Mouse (Mus musculus): ENCODE data around the gene Emilin2. TPM values are rescaled to one million over a fixed set of nuclear protein-coding genes. Genes with fewer than 3 reads are reported as not detected.
"Not testable (repeated sequence)": the region's sequence is repeated elsewhere in the genome, so short reads cannot be mapped to it uniquely, and the experiment has no call there.

Emilin2 gene
- total RNA-seq (2021): 1 to 10 TPM; 2.5 to 4.1 TPM
- long read RNA-seq, experiment 1, partial matches to known transcripts: 0 of 2 reads
- long read RNA-seq, experiment 1, other reads (novel, unspliced or antisense): 0 of 2 reads
- long read RNA-seq, experiment 2, partial matches to known transcripts: 1 of 4 reads
- long read RNA-seq, experiment 2, other reads (novel, unspliced or antisense): 1 of 4 reads

DNA sequence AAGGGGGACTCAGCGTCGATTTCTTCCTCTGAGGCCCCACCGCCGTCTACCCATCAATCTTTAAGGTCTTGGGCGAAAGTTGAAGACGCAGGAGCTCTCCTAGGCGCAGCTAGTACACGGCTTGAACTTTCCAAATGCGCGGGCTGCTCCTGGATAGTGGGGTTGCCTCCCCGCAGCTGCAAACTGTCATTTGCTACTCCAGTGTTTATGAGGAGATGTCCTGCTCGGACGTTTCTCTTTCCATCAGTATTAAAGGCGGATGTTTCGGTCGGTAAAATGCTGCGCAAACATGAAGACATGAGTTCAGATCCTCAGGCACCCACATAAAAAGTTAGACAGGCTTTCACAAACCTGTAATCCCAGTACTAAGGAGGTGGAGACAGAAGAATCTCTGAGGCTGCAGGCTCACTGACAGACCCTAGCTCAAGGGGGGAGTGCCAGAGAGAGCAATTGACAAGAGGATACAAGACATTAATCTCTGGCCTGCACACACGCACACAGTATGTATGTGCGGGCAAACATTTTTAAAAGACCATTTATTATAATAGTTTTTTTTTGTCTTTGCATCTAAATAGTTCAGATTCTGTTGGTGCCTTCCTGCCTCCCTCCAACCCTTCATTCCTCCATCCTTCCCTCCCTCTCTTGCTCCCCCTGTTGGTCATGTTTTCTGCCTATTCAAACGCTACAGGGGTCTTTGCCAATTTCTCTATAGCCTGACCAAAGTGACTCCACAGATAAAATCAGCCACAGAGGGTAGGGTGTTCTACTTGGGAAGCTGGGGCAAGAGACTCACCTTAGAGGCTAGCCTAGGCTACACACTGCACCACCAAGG lies at the start of gene Emilin2:
Gene Emilin2, minus strand, starts transcription at position 639 of the 832 bp plus-strand sequence.
- DNase-seq (ENCODE audit: low spot score in 2 of 2): no peak

DNA sequence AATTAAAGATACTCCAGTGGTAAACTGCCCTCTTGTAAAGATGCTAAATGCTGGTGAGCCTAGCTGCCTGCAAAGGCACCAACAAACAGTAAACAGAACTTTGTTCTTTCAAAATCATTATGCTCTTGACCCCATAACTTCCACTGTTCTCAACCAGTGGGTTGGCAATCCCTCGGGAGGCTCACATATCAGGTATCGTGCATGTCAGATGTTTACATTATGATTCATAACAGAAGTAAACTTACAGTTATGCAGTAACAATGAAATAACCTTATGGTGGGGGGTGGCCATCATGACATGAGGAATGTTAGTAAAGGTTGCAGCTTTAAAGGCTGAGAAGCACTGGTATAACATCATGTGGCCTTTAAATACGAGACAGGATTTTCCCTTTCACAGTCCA lies 43.7 kb upstream of the Emilin2 start:
- no peak for DNase-seq (ENCODE audit: low spot score in 2 of 2)

DNA sequence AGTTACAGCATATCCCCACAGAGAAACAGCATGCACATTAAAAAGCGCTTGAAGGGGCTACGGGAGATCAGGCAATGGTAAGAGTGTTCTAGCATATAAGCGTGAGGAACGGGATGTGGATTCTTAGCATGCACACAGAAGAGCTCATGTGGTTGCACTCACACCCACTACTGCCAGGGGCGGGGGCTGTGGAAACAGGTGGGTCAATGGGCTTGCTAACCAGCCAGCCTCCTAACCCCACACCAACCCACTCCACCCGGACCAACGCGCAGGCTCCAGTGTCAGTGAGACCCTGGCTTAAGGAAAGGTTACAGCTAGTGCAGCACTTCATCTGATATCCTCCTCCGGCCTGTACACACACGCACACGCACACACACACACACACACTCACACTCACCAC lies 42.4 kb upstream of the Emilin2 start:
- DNase-seq (ENCODE audit: low spot score in 2 of 2): no peak

DNA sequence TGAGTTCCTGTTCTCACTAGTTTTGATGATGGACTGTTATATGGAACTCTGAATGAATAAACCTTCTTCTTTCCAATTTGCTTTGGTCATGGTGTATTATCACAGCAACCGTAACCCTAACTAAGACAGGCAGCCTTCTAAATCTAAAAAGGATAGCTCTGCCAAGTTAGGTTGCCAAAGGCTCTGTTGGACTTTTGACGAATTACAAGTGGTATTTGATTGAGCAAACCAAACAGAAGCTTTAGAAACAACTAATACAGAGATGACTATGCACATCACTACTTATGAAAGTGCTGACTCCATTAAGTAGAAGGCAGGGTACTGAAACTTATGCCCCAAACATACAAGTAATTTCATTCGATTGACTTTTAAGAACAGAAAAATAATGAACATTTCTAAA lies 36.4 kb upstream of the Emilin2 start:
- DNase-seq (ENCODE audit: low spot score in 2 of 2): peak in 1 of 2 experiments; percentile 7

DNA sequence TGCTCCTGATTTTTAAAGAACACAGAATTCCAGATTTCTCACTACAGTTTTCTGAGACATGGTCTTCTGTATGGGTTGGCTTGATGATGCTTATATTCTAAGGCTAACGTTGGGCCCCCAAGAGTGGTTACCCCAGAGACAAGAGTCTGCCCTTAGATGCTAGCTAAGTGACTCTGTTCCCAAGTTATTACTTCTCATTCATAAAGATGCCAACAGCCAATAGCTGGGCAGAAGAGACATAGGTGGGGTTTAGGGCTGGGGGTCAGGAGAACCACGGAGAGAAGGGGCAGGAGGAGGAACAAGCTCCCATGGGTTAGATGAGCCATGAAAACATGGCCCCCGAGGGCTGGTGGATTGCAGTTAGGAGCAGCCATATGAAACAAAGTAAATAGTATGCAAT lies 30.2 kb upstream of the Emilin2 start:
- no peak for DNase-seq (ENCODE audit: low spot score in 2 of 2)

DNA sequence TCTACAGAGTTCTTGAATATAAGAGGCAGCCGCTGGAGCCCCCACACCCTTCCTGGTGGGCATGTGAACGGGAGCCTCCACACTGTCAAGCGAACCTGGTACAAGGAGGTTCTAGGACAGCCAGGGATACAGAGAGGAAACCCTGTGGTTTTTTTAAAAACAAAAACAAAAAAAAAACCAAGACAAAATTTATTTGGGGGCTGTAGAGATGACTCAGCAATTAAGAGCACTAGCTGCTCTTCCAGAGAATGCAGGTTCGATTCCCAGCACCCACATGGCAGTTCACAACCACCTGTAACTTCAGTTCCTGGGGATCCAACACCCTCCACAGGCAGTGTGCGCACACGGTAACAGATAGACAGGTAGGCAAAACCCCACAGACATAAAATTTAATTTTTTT lies 26.8 kb upstream of the Emilin2 start:
- no peak for DNase-seq (ENCODE audit: low spot score in 2 of 2)

DNA sequence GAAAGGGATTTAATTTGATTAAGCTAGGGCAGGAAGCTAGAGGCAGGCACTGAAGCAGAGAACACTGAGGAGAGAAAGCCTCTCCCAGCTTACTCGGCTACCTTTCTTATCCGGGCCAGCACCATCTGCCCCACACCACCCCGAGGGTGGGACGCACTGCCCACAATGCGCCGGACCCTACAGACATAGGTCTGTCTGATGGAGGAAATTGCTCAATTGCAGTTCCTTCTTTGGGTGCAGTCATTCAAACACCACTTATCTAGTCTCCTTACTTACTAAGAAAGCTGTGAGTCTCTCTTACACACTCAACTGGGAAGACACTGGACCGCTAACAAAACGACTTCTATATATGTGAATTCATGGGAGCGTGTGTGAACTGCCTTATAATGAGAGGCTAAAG lies 25.8 kb upstream of the Emilin2 start:
- DNase-seq (ENCODE audit: low spot score in 2 of 2): no peak

DNA sequence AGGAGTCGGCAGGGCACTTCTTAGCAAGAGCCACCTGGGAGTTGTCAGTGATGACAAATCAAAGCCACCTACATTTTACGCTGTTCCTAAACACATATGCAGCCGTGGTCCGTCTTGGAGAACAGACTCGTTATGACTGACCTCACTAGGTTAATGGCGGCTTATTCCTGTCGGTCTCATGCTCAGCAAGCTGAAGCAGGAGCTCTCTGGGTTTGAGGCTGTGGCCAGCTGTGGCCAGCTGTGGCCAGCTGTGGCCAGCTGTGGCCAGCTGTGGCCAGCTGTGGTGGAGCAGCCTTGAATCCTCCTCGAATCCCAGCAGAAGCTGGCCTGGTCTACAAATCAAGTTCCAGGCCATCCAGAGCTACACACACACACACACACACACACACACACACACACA lies 24.6 kb upstream of the Emilin2 start:
- DNase-seq (ENCODE audit: low spot score in 2 of 2): no peak

DNA sequence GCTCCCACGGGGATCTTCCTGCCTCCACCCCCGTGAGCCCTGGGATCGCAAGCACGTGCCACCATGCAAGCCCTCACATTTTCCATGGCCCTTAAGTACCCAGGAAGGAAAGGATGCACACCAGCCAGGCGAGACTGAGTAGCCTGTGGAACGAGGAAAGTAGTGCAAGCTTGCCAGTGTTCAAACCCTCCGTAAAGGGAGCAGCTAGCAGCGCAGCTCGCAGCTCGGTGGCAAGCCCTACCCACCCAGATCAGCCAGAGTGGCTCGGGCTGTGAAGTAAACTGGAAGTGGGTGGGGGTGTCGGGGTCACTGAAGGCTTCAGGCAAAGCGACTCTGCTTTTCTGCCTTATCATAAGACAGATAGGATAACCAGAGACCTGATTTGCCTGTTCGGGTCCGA lies 20.5 kb upstream of the Emilin2 start:
- no peak for DNase-seq (ENCODE audit: low spot score in 2 of 2)

DNA sequence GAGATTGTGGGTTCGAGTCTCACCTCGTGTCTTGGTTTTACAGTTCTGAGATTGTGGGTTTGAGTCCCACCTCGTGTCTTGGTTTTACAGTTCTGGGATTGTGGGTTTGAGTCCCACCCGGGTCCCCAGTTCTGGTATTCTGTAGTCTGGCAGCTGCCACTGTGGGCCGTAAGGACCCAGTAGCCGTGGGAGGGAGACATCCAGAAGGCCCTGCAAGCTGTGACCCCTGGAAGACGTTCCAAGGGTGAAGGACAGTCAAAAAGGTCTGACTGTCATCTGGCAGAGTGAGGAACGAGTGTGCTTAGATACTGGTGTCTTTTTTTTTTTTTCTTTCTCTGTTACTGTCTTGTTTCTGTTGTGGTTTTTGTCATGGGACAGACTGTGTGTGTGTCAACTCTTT lies 9.0 kb upstream of the Emilin2 start:
- not testable (repeated sequence) for DNase-seq (ENCODE audit: low spot score in 2 of 2)

DNA sequence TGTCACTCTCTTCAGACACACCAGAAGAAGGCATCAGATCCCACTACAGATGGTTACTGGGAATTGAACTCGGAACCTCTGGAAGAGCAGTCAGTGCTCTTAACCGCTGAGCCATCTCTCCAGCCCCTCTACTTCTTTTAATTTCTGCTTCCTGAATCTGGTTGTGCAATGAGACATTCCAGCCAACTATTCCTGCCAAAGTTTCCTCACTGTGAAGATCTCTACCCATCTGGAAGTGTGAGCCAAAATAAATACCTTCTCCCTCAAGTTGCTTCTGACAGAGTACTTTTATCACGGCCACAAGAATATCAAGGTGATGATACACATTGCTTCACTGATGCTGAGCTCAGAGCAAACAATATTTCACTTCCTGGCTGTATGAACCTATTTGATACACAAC lies 7.6 kb upstream of the Emilin2 start:
- no peak for DNase-seq (ENCODE audit: low spot score in 2 of 2)

DNA sequence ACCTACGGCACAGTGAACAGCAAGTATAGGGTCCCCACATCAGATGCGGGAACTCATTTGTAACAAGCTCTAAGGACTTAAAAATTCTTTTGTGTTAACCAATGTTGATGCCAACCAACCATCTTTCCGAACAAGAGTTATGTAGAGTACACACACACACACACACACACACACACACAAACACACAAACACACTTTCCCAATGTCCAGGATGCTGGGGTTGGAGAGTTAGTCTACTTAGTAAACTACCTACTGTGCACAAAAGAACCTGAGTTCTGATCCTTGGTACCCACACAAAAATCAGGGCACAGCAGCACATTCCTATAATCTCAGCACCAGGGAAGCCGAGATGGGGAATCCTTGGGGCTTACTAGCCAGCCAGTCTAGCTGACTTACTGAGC lies 5.8 kb upstream of the Emilin2 start:
- no peak for DNase-seq (ENCODE audit: low spot score in 2 of 2)

DNA sequence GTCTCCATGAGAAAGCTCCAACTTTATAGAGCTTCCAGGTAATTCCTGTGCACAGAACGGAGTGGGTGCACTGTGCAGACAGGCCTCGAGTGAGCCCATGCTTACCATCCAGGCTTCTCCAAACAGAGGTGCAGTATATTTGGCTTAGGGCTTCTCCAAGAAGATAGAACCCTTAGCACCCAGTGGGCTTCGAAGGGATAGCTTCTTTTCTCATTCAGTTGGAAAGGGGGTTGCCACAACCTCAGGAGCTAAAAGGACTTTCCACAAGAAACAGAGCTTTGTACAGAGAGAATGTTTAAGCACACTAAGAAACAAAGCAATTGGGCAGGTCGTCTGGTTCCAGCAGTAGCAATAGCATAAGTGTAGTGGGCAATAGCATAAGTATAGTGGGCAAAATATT lies 2.5 kb upstream of the Emilin2 start:
- DNase-seq (ENCODE audit: low spot score in 2 of 2): no peak

DNA sequence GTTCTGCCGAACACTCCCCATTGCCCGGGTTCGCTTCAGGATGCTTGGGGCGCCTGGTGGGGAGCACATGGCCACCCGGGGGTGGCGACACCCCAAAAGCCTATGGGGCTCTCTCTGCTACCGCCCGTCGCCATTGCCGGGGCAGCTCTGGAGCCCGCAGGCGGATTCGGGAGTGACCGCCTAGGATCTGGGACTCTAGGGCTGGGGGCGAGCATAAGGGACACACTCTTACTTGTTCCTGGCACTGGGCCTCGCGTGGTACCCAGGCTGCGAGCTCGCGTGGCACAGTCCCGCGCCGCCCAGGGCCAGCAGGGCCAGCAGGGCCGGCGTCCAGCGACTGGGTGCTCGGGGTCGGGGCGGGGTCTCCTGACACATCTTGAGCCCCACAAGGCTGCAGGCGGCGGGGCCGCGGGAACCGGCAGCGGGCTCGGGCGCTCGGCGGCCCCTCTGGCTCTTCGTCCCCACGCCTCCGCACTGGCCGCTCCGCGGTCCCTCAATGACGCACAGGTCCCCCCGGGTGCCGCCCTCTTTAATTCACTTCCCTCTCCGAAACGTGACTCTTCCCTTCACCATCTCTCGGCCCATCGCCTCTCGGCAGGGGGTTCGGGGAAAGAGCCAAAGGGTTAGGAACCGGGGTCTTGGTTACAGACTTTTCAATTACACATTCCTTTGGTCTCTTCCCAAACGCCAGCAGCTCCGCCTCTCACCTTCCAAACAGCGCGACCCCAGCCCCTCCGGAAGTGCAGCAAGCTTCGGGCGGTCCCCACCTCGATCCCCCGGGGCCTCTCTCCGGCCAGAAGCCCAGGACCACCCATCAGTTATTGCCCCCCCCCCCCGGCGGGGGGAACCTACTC lies 1.1 kb downstream of the Emilin2 start:
- DNase-seq (ENCODE audit: low spot score in 2 of 2): no peak

DNA sequence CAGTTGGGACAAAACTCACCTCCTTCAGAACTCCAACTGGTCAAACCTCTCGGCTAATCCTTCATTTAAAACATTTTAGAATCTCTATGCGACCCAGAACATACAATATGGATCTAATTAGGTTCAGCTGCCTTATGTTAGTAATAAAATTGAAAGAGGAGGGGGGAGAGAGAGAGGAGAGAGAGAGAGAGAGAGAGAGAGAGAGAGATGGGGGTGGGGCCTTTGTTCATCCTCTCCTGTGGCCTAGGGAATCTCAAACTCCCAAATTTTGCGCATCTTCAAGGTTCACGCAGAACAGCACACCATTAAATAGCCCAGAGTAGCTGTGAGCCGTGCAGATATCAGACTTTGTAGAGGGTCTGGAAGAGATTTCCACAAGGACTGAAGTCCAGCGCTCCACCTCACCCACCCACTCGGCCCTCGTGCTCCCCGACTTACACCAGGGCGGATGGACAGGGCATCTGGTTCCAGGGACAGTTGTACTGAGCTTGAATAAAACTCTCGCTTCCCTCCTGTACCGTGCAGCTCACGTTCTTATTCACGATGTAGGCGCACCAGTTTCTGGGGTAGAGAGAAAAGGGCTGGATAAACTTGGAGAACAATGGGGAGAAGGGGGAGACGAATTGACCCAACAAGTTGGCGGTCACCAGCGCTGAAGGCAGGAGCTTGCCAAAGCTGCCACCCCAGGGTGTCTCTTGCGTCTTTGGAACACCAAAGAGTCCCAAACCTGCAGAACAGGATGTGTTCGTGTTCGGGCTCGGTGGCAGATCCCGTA lies 1.9 kb downstream of the Emilin2 start:
- DNase-seq (ENCODE audit: low spot score in 2 of 2): no peak

DNA sequence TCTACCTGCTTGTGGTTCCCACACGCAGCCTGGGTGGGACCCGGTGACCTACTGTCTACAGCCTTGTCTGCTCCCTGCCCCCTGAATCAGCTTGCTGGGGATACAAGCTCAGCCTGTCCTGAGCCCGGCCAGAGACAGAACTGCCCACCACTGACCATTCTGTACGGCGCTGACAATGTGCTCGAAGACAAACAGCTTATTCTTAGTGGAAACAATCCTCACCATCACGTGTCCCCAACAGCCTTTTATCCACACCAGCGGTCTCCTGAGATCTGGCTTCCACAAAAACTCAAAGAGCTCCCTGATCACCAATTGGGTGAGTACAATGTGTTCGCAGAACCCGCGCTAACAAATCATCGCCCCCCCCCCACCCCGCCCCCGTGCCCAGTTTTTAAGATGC lies 2.6 kb downstream of the Emilin2 start:
- DNase-seq (ENCODE audit: low spot score in 2 of 2): no peak

DNA sequence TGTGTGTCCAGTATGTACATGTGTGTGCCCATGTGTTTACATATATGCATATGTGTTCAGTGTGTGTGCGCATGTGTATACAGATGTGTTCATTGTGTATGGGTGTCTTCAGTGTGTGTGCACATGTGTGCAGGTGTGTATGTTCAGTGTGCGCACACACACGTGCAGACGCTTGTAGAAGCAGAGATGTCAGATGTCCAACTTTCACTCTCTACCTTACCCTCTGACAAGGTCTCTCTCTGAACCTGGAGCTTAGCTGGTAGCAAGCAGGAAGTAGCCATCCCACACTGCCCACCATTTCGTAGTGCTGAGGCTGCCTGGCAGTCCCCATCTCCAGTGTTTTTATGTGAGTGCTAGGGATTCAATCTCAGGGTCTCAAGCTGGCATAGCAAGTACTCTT lies 3.5 kb downstream of the Emilin2 start:
- no peak for DNase-seq (ENCODE audit: low spot score in 2 of 2)

DNA sequence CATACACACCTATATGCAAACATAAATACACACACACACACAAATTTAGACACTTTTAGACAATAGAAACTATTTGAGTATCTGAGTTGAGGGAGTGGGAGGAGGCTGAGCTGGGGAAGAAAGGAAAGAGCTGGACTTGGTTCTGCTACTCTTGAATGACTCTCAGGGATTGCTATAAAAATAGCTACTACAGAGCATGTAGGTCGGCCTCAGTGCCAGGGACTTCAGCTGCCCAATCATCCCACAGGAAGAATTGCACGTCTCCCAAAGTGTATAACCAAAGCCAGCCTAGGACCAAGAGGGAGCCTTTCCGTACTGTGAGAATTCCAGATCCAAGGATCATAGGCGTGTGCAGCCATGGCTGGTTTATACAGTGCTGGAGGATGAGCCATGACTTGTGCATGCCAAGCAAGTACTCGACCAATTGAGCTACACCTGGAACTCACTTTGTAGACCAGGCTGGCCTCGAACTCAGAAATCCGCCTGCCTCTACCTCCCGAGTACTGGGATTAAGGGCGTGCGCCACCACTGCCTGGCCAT lies 4.5 kb downstream of the Emilin2 start:
- DNase-seq (ENCODE audit: low spot score in 2 of 2): no peak

DNA sequence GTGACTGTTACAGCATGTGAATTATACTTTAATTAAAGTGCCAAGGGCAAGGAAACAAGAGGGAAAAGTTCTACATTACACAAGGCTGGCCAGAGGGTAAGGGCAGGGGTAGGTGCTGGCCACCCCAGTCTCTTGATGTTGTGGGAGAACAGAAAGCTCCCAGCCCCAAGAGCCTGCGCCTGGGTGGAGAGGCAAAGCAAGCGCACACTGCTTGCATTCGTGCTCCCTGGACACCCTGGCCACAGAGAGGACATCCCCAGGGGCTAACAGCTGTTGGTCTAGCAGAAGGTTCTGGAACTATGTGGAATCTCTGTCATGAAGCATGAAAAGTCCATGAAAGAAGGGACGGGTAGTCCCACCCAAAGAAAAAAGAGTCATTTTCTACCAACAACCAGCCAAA lies 5.1 kb downstream of the Emilin2 start:
- DNase-seq (ENCODE audit: low spot score in 2 of 2): no peak

DNA sequence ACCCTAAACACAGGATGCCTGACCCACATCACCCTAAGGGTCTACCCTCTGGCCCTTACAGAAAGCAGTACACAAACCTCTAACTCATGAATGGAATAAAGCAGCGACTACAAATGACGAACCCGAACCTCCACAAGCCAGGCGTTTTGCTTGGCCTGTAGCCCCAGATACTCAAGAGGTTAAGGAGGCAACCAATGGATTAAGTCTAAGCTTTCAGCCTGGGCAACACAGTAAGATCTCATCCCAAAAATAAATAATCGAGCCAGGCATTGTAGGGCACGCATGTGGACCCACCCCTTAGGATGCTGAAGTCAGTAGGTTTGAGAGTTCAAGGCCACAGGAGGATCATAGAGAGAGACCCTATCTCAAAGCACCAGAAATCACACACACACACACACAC lies 5.7 kb downstream of the Emilin2 start:
- no peak for DNase-seq (ENCODE audit: low spot score in 2 of 2)

DNA sequence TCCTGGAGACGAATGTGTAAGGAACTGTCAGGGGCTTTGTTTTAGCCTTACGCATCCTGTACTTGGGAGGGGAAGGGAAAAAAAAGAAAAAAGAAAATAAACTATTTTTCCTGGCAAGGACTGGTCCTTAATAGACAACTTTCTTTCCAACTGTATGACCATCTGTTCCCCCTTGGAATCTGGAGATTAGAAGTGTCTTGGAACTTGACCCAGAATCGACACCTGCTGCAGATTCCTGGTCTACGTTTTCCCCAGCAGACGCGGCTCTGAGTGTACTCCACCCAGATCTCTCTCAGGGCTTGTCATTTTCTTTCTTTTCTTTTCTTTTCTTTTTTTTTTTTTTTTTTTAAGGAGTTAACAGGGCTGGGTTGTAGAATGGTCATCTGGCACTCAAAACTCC lies 8.3 kb downstream of the Emilin2 start:
- no peak for DNase-seq (ENCODE audit: low spot score in 2 of 2)
